Mouse (Mus musculus) liver, postnatal 0 days (tissue): ENCODE measurements around the gene Nadk2. TPM values are rescaled to one million over a fixed set of nuclear protein-coding genes. Genes with fewer than 3 reads are reported as not detected.

Experiments
- ATAC-seq: fragments of 200-750 bp; cut with Nextera tagmentation; 2 replicates; pipeline ENCODE4 v1.8.0; 2017; ENCODE audit warnings: mild to moderate bottlenecking, moderate library complexity
- DNase-seq: peaks from one replicate; pipeline ENCODE4 v3.0.0-alpha.2; 2016
- H3K27ac ChIP-seq: fragments of 300-500 bp; sonication (generic); 2 replicates; pipeline ENCODE4 v1.5.1; 2014; ENCODE audit warnings: antibody characterized with exemption, moderate library complexity, mild to moderate bottlenecking, low read depth
- H3K27me3 ChIP-seq: fragments of 300-500 bp; sonication (generic); 2 replicates; pipeline ENCODE4 v1.6.1; 2014; ENCODE audit warnings: low read length, control low read depth, mixed read lengths; ENCODE audit not compliant: insufficient read depth
- H3K36me3 ChIP-seq: fragments of 300-500 bp; sonication (generic); replicated peaks from 2 replicates; pipeline ENCODE4 v1.6.1; 2014; ENCODE audit warnings: mild to moderate bottlenecking, control low read depth, low read length, moderate library complexity, mixed read lengths; ENCODE audit not compliant: insufficient read depth
- H3K4me1 ChIP-seq: fragments of 300-500 bp; sonication (generic); 2 replicates; pipeline ENCODE4 v1.6.1; 2014; ENCODE audit warnings: antibody characterized with exemption, mild to moderate bottlenecking, control low read depth; ENCODE audit not compliant: insufficient read depth
- H3K4me2 ChIP-seq: fragments of 300-500 bp; sonication (generic); 2 replicates; pipeline ENCODE4 v1.6.1; 2014; ENCODE audit warnings: low read depth, mild to moderate bottlenecking, low read length, moderate library complexity, mixed read lengths
- H3K4me3 ChIP-seq: fragments of 300-500 bp; sonication (generic); 2 replicates; pipeline ENCODE4 v1.5.1; 2014; ENCODE audit warnings: low read depth, low read length
- H3K9ac ChIP-seq: fragments of 300-500 bp; sonication (generic); replicated peaks from 2 replicates; pipeline ENCODE4 v1.6.1; 2014; ENCODE audit warnings: mild to moderate bottlenecking, moderate library complexity
- H3K9me3 ChIP-seq: fragments of 300-500 bp; sonication (generic); 2 replicates; pipeline ENCODE4 v1.6.1; 2016; ENCODE audit warnings: mild to moderate bottlenecking, control low read depth, low read length, mixed read lengths
- CTCF ChIP-seq: sonication (generic); IDR thresholded peaks from 2 replicates; pipeline ENCODE4 v1.5.1; 2016; ENCODE audit warnings: antibody characterized with exemption, low read depth
- EP300 ChIP-seq: IDR thresholded peaks from 2 replicates; pipeline ENCODE4 v1.6.1; 2016; ENCODE audit warnings: antibody characterized with exemption, low read depth, mild to moderate bottlenecking
- WGBS: fragments of 180-500 bp; shearing (Covaris S2); extraction: QIAGEN DNeasy Blood & Tissue Kit; methylation state at CpG from one replicate; pipeline ENCODE4 v1.1.7; 2014; ENCODE audit not compliant: insufficient replicate concordance; 5-methylcytosine and 5-hydroxymethylcytosine counted together
- polyA plus RNA-seq: library from polyadenylated mRNA; unstranded; fragments of >200 nt; fragmentation: Nextera tagmentation; extraction: Ambion mirVana; gene quantifications from 2 replicates; pipeline ENCODE4 v1.2.1, GENCODE M21; 2015

Gene Nadk2
- polyA plus RNA-seq, 1 experiment from 2014 or later, result 57.6 TPM

- DNase-seq (peak; percentile 42), ATAC-seq (peak; percentile 78)
- TF ChIP-seq CTCF (no peak), EP300 (no peak)
- Histone ChIP-seq H3K4me3 (no peak overlapping the region), H3K4me1 (peaks cover 4% of the 10 kb centered on the region), H3K36me3 (peaks cover 59% of the 10 kb centered on the region), H3K4me2 (peak overlapping the region; percentile 10; the same call in 1 of the 2 replicates), H3K27me3 (no peaks in the 10 kb centered on the region), H3K9ac (0 out of 2 replicates have a peak overlapping the region, but pooled peaks have one; percentile 21), H3K9me3 (no peaks in the 10 kb centered on the region), H3K27ac (peak overlapping the region; percentile 3; the same call in 1 of the 2 replicates)
- WGBS, result 61% methylated on average over 11 of the region's 11 CpGs
Measured at GRCm38 (mm10) chr15:9086813-9087212, 15.8 kb downstream of the Nadk2 start.

- Histone ChIP-seq H3K27me3 (no peaks in the 10 kb centered on the region), H3K9me3 (no peaks in the 10 kb centered on the region), H3K4me3 (no peak overlapping the region), H3K27ac (peak overlapping the region; percentile 3; the same call in 1 of the 2 replicates), H3K4me1 (peaks cover 3% of the 10 kb centered on the region; the same call in 1 of the 2 replicates), H3K36me3 (peaks cover 63% of the 10 kb centered on the region), H3K9ac (no peak overlapping the region), H3K4me2 (no peak overlapping the region; the same call in 1 of the 2 replicates)
- DNase-seq, result no peak
- WGBS, result 77% methylated on average over 5 of the region's 5 CpGs
- ATAC-seq, result no peak
- TF ChIP-seq CTCF, result no peak
- TF ChIP-seq EP300, result no peak
Measured at GRCm38 (mm10) chr15:9087421-9087820, 16.4 kb downstream of the Nadk2 start.

- Histone ChIP-seq H3K27me3 (no peaks in the 10 kb centered on the region), H3K9ac (no peak overlapping the region), H3K4me3 (no peak overlapping the region), H3K9me3 (no peaks in the 10 kb centered on the region), H3K4me2 (no peak overlapping the region), H3K36me3 (peaks cover 68% of the 10 kb centered on the region), H3K27ac (no peak overlapping the region), H3K4me1 (peaks cover 3% of the 10 kb centered on the region; the same call in 1 of the 2 replicates)
- WGBS, result 86% methylated on average over 17 of the region's 17 CpGs
- no peak for TF ChIP-seq CTCF
- TF ChIP-seq EP300, result no peak
- no peak for ATAC-seq
- no peak for DNase-seq
Measured at GRCm38 (mm10) chr15:9087895-9088682, 17.0 kb downstream of the Nadk2 start.

- H3K4me3 ChIP-seq, result no peak overlapping the region
- WGBS, result 78% methylated on average over 8 of the region's 8 CpGs
- DNase-seq (no peak), ATAC-seq (no peak)
- H3K9me3 ChIP-seq, result no peaks in the 10 kb centered on the region
- no peak overlapping the region for H3K27ac ChIP-seq
- no peak overlapping the region for H3K9ac ChIP-seq
- H3K36me3 ChIP-seq, result peaks cover 71% of the 10 kb centered on the region
- no peak overlapping the region for H3K4me2 ChIP-seq
- peaks cover 4% of the 10 kb centered on the region for H3K4me1 ChIP-seq
- no peaks in the 10 kb centered on the region for H3K27me3 ChIP-seq
- no peak for TF ChIP-seq CTCF
- no peak for TF ChIP-seq EP300
Measured at GRCm38 (mm10) chr15:9088683-9089072, 17.6 kb downstream of the Nadk2 start.

GRCm38 (mm10) chr15:9089136-9089720 is 18.2 kb downstream of the Nadk2 start:
- DNase-seq, result no peak
- Histone ChIP-seq H3K9ac (0 out of 2 replicates have a peak overlapping the region, but pooled peaks have one; percentile 16), H3K27ac (no peak overlapping the region), H3K36me3 (peaks cover 72% of the 10 kb centered on the region), H3K4me3 (no peak overlapping the region), H3K4me1 (peaks cover 10% of the 10 kb centered on the region), H3K4me2 (no peak overlapping the region), H3K27me3 (no peaks in the 10 kb centered on the region), H3K9me3 (no peaks in the 10 kb centered on the region)
- no peak for TF ChIP-seq CTCF
- no peak for TF ChIP-seq EP300
- no peak for ATAC-seq
- WGBS, result 56% methylated on average over 2 of the region's 2 CpGs

GRCm38 (mm10) chr15:9090662-9091061 is 19.6 kb downstream of the Nadk2 start:
- WGBS, result 70% methylated on average over 5 of the region's 5 CpGs
- no peak for TF ChIP-seq CTCF
- TF ChIP-seq EP300, result no peak
- Histone ChIP-seq H3K9me3 (no peaks in the 10 kb centered on the region), H3K4me3 (no peak overlapping the region), H3K27ac (no peak overlapping the region), H3K9ac (no peak overlapping the region), H3K4me1 (peaks cover 15% of the 10 kb centered on the region), H3K27me3 (no peaks in the 10 kb centered on the region), H3K36me3 (peaks cover 76% of the 10 kb centered on the region), H3K4me2 (no peak overlapping the region)
- ATAC-seq (no peak), DNase-seq (no peak)
